Mouse (Mus musculus): ENCODE results near the gene Tmem121b. TPM values are rescaled to one million over a fixed set of nuclear protein-coding genes. Genes with fewer than 3 reads are reported as not detected.
A peak's percentile ranks its signal among the peaks of the same experiment; 100 is the strongest.

Tmem121b gene
- total RNA-seq (2021): under 1 TPM; 0.12 to 0.15 TPM
- long read RNA-seq, experiment 1: 0 reads
- long read RNA-seq, experiment 2: 0 reads

DNA sequence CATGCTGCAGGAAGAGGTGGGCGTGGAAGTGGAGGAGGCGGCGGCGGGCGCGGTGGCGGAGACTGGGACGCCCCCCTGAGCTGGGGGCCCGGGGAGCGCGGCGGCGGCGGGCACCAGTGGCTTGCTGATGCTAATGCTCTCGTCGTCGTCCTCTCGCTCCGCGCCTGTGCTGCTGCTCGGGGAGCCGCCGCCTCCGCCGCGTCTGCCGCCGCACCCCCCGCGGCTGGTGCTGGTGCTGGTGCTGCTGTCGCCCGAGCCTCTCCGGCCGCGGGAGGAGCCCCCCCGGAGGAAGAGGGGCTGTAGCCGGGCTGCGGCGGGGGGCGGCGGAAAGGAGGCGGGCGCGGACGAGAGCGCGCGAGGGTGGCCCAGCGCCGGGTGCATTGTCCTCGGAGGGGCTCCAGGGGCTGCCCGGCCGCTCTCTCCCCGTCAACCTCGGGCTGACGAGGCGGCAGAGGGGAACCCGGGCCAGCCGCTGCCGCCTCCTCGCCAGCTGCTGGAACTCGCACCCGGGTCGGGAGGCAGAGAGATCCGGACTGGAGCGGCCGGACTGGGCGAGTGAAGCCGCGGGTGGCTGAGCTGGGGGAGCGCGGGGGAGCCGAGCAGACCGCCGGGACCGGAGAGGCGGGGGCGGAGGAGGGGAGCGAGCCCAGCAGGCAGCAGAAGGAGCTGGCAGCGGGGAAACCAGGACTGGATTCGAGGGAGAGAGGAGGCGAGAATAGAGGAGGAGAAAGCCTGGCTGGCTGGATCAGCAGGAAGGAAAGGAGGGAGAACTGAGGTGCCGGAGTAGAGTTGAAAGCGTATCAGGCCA is at the start of gene Tmem121b:
Gene Tmem121b, minus strand, starts transcription at position 434 of the 808 bp plus-strand sequence.
- peak; percentile 72 for DNase-seq

DNA sequence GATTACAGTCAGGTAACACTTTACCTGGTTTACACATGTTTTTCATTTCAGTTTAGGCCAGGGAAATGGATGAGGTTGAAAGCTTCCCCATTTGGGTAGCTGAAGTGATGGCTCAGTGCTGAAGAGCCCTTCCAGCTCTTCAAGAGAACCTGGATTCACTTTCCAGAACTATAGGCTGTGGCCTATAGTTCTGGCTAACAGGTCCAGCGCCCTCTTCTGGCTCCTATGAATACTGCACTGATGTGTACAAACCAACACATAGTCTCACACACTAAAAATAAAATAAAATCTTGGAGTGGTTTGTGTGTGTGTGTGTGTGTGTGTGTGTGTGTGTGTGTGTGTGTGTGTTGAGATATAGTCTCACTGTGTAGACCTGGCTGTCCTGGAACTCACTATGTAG is 48.5 kb upstream of the Tmem121b start:
- no peak for DNase-seq

DNA sequence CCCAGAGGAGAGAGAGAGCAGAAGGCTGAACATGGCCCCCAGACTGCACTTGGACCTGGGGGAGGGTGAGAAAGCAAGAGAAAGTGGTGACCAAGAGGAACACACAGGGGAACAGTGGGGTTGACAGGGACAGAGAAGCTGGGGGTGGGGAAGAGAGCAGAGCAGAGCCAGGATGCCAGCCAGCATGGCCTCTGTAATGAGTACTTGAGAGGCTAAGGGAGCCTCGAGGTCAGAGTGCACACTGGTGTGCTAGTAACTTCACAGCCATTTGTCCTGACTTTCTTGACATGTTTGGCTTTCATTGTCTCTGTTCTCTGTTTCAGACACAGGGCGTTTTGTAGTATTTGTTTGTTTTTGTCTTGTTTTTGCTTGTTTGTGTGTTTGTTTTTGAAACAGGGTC is 47.8 kb upstream of the Tmem121b start:
- peak; percentile 26 for DNase-seq

DNA sequence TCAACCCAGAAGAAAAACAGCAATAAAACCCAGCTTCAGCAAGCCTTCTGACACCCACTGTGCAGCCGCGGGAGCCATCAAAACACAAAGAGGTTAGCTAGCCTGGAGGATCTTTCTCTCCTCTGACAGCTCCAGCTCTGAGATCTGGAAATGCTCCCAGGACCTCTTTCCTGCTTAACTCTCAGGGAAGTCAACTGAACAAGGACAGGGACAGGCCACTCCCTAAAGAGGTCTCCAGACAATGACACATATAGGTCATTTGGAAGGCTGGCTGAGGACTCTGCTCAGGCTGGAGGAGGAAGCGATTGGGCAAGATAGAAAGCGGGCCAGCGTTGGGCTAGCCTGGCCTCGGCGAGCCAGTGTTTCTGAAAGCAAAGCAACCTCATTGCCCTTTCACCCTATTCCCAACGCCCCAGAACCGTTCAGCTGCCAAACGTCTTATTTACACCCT is 46.2 kb upstream of the Tmem121b start:
- peak; percentile 84 for DNase-seq

DNA sequence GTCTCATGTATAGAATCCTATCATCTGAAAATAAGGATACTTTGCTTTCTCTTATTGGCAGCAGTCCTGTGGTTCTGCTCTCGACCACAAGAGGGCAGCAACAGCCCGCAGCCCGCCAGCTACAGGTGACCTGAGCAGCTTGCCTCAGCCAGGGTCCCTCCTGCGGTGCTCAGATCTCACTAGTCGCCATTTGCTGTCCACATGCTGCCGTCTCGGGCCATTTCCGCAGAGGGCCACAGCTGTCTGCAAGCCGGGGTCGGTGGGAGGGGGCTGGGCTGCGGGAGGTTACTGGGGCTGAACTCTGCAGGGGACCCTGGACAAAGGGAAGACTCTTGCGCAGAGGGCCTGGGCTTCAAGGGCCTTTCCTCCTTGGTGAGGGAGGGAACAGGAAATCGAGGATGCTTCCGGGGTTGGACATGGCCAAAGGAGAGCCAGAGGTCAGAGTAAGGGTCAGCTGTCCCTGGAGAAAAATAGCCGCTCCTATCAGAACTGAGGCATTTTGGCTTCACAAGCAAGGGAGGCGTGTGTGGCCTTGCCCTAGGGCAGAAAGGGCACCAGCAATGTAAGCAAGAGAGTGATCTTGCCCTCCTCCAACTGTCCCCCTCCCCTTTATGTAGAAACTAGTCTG is 45.6 kb upstream of the Tmem121b start:
- DNase-seq: peak; percentile 84

DNA sequence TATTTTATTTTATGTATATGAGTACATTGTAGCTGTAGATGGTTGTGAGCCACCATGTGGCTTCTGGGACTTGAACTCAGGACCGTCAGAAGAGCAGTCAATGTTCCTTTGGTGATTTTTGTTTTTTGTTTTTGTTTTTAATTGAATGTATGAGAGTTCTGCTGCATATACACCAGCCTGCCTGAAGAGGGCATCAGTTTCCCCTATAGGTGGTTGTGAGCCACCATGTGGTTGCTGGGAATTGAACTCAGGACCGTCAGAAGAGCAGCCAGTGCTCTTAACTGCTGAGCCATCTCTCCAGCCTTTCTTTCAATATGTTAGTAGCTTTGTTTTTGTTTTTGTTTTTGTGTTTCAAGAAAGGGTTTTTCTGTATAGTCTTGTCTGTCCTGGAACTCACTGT is 42.7 kb upstream of the Tmem121b start:
- no peak for DNase-seq

DNA sequence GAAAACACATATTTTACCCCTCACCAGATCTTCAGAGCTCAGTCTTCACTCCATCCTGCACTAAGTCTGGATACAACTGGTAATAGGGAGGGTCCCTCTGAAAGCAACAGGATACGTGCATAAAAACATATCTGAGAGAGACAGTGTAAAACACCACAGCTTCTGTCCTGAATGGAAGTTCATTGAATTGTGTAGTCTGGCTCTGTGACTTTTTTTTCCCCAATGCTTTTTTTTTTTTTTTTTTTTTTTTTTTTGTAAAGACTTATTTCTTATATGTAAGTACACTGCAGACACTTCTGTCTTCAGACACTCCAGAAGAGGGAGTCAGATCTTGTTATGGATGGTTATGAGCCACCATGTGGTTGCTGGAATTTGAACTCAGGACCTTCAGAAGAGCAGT is 39.0 kb upstream of the Tmem121b start:
- no peak for DNase-seq

DNA sequence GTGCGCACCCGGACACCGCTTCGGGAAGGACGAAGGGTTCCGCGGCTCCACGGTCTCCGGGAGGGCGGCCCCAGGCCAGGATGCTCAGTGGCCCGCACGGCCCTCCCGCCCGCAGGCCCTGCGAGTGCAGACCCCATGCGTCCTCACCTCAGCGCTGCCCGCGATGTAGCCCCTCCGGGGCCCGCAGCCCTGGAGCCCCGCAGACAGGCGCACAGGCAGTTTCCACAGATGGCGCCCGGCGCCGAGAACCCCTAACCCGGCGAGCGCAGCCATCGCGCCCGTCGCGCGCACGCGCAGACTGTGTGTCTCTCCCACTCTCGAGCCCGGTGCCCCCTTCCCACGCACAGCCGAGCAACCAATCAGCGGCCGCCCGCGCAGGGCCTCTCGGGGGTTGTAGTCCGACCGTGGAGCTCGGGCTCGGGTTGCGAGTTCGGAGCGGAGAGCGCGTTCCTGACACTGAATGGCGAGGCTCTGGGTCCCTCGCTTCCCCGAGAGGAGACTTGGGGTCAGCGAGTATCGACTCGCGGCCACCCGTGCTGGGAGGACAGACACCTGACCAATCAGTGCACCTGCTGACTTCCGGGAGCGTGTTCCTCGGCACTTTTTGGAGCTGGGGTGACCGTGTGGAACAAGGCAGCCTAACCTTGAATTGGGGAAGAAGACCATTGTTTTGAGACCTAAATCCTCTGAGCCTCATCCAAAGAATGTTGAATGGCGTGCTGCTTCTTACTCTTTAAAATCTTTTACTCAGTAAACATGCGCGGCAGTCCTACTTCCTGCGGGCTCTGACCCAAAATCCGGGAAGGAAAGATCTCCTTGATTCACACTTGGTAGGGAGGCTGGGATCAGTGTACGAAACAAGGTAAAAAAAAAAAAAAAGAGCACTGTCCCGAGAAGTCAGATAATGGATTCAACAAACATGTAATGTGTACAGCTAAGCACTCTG is 37.7 kb upstream of the Tmem121b start, which contains the start of gene Hdhd5:
Gene Hdhd5, minus strand, starts transcription at position 300 of the 946 bp plus-strand sequence.
- peak; percentile 95 for DNase-seq

DNA sequence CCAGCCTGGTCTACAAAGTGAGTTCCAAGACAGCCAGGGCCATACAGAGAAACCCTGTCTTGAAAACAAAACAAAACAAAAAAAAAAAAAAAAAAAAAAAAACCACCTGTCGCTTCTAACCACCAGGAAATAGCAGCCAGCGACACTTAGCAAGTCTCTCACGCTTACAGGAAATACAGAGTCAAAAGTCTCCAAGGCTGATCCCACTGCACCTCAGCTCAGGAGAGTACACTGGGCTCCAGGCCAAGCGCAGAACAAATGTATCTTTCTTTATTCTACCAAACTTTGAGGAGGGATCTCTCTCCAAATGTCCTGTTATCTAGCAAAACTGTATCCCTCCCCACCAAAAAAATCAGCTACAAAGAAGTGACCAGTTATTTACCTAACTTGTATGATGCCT is 35.5 kb upstream of the Tmem121b start:
- no peak for DNase-seq

DNA sequence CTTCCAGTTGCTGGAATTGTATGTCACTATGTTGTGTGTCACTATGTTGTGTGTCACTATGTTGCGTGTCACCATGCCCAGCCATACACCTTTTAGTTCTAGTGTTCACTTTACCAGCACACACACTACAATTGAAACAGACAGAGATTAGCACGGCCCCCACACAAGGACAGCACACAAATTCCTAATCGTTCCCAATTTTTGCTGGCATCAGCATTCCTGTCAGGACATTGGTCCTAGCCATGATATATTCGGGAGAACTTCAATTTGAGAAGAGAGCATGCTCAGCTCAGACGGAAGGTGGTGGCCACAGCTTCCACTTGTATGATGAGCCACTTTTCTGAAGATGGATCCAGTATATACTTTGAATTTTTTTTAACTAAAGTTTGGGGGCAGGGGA is 31.2 kb upstream of the Tmem121b start:
- no peak for DNase-seq

DNA sequence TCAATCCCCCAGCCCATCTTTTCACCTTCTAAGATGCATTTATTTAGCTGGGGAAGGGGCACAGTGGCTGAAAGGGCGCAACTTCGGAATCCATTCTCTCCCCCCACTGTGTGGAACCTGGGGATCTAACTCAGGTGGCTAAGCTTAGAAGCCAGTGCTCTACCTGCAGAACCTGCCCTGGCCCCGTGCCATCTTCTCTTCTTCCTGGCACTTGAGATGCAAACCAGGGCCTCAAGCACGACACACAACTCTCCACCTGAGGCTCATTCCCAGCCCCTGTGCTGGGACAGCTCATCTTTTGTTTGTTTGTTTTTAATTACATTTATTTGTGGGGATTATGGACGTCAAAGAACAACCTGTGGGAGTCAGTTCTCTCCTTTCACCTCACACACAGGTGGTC is 26.0 kb upstream of the Tmem121b start:
- DNase-seq: no peak

DNA sequence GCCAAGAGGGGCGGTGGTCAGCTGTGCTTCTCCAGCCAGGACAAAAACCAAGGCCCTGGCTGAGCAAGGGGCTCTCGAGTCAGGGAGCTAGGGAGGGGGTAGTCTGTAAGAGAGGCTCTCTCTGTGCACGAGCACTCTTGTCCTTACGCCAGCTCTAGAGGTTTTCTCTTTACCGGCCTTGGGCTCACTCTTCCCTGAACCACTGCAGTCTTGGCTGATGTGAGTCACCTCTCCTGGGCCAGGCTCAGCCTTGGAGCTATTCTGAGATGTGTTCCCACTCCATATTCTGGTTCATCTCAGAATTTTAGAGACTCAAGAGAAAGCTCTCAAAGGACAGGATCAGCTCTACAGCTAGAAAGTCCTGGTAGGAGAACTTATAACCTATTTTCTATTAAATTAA is 23.7 kb upstream of the Tmem121b start:
- peak; percentile 44 for DNase-seq

DNA sequence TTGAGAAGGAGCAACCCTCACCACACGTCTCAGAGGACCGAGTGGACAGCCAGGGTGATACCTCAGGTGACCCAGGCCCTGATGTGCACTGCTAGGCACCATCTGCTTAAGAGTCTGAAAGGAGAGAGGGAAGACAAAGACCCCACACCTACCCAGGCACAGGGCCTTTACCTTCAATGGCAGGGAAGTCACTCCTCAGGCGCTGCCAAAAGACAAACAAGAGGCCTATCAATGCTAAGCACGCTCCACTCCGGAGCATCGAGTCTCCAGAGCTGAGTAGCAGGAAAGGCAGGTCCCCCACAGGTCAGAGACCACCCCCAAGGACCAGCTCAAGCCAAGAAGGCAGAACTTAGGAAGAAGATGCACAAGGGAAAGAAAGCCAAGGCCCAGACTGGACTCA is 23.3 kb upstream of the Tmem121b start:
- DNase-seq: no peak

DNA sequence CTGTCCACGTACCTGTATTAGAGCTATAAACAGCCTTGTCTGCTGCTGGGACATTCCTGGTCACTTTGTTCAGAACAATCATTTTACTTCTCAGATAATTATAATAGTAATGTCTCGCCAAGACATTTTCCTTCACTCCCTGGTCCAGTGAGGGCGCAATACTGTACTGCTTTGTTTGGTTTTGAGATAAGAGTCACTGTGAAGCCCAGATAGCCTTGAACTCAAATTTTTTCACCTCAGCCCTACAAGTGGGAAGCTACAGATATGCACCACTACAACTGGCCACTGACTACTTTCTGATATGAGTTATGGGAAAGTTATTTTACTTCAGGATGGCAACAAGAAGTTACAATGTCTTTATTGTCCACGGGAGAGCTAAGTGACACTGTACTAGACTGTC is 22.8 kb upstream of the Tmem121b start:
- no peak for DNase-seq

DNA sequence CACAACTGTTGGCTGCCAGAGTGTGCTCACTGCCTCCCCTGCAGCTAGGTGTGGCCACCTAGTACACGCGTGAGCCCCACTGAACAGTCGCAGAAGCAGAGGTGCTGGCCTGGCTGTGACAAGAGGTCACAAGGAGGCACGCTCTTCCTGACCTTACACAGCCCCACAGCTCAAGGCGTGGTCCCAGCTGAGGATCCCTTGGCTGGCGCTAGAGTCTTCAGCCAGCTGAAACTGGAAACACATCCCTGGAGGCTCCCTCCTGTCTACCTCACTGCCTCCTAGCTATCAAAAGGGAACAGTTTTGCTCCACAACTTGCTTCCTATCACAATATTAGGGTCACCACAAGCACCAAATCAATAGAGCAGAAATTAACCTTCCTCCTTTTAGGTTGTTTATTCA is 17.6 kb upstream of the Tmem121b start:
- DNase-seq: no peak

DNA sequence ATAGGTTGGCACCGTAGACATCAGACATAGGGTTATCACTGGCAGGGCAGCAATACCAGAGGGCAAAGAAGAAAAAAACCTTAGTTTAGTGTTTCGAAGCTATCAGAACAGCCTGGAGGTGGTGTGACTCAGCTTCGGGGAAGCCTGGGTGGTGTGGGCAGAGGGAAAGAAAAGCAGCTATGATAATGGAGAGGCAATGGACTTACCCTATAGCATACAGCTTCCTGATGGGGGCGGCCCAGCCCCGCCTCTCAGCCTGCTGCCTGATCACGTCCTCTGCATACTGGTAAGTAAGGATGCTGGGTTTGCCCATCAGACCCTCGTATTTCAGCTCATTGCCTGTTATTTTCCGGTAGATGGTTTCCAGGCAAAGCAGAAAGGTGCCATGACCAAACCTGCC is 16.8 kb upstream of the Tmem121b start:
- DNase-seq: no peak

DNA sequence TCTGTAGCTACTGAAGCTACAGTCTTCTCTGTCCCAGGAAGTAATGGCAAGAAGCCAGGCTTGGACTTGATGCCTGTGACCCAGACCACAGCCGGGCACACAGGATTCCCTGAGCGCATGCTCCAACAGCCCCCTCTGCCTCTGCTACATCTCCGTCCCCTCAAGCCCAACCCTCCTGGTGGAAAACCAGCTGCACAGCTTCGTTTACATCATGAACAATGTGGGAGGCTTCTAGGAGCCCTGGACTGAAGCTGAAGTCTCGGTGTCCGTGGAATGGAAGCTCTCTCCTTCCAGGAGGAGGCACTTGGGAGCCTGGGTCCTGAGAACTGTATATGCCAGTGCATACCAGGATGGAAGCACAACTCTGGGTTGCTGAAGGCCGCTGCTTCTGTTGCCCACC is 16.4 kb upstream of the Tmem121b start:
- DNase-seq: no peak

DNA sequence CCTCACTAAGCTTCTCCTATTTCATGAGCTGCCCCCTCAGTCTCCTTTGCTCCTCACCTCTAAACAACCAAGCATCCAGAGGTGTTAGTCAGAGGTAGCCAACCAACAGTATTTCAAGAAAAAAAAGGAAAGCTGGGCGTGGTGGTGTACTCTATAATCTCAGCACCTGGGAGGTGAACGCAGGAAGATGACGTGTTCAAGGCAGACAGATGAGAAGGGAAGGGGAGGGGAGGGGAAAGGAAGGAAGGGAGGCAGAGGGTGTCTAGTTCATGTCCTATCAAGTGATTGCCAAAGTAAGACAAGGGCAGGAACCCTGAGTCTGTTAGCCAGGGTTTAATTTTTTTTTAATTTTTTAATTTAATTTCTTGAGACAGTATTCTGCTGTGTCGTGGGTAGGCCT is 15.0 kb upstream of the Tmem121b start:
- no peak for DNase-seq

DNA sequence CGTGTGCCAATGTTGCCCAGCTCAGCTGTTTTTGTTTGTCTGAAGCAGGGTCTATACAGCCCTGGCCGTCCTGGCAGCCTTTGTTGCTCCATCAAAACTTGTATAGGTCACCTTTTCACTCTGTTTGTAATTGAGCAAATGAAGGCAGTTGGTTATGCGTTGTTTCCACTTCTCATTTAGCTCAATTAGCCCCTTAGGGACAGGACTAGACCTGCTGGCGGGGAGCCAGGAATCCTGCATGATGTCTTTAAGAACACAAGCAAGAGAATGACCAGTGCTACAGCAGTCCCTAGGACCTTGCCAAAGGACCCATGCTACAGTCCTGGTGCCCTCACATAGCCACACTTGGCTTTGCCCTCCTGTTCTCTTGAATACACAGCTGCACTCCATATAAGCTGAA is 11.9 kb upstream of the Tmem121b start:
- DNase-seq: peak; percentile 26

DNA sequence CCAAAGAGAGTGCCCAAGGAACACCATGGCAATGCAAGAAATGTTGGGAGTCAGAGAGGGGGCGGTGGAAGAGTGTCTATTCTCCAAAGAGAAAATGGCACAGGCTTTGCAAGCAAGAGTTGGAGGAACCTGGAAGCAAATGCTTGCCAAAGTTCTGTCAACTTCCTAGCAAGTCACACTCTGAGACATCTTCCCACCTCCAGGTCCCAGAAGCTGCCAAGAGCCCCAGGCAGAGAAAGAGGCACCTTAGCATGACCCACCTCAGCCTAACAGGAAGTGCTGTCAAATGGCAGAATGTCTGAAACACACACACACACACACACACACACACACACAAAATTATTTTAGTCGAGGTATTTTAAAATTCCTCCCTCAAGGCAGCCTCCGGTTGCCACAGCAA is 10.4 kb upstream of the Tmem121b start:
- DNase-seq: no peak

DNA sequence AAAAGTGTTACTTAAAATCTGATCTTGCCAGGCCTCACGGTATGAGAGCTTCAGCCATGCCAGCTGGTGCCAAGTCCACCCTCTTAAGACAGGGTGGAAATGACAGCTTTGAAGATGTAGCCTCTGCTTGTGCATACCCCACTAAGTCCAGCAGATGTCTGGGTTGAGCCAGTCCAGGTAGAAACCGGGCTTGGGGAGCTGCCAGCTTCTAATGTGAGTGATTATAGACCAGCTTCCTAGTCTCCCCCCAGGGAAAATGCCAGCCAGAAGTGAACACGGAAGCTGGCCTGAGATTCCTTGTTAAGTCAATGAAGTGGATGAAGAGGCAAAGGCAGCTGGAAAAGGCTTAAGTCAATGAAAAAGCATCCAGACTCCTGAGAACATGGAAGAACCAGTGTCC is 2.9 kb upstream of the Tmem121b start:
- DNase-seq: no peak

DNA sequence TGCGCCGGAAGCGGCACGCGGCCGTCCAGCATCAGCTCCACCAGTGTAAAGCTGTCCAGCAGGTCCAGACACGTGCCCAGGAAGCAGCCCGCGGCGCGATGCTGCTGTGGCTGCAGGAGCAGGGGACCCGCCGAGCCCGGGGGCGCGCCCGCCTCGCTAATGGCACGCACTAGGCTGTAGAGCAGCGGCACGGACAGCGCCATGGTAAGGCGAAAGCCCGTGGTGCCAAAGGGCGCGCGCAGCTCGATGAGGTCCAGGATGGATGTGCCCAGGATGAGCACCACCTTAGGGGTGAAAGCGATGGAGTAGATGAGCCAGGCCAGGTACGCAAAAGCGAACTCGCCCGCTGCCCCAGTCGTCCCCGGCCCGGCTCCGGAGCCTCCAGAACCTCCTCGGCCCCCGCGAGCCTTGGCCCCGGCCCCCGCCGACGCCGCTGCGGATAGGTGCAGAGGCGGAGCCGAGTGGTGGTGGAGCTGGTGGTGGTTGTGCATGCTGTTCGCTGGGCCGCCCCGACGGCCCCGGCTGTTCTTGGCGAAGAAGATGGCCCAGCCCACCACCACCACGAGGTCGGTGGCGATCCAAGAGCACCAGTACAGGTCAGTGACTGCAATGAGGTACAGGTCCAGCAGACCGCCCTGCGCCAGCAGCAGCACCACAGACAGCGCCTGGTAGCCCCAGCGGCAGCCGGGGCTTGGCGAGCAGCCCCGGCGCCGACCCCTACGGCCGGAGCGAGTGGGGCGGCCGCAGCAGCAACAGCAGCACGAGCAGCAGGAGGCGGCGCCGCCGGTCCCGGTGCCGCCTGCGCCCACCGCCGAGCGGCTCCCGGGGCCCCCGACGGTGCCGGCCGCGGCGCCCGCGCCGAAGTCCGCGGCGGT is 871 bp downstream of the Tmem121b start:
- DNase-seq: peak; percentile 47
